Comparison of ENCODE assay signal across 23 mouse cellular contexts in the genomic region with DNA sequence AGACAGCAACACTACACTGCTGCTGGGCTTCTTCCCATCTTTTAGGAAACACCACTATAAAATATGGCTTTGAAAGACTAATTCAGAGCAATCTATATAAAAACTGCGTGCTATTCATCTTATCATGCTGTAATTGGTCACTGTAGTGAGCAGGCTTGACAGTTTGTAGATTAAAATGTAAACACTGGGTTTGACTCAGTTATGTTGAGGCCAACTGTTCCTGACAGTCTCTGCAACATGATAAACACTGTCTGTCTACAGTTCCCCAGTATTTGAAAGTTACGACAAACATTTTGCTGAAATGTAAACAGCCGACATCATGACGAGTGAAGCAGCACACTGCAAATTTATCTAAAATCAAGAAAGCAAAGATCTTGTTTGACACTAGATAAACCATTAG.
DNase-seq lines count a peak whose midpoint lies in the region; ATAC-seq and TF ChIP-seq lines count a peak whose summit lies in the region.
"Had no signal": no experiment of that assay in that cellular context is flagged by ENCODE, and none has a peak within 500 bp of the region (broad histone marks: within the 10 kb centered on the region; RNA-seq: fewer than 3 reads in every experiment).

No protein-coding gene starts in this region.

- no peak overlapping the region for H3K4me2 ChIP-seq in embryonic facial prominence, embryonic 11.5 days (ENCODE audit: low read depth, low read length)
- no peak overlapping the region for H3K4me2 ChIP-seq in forebrain, postnatal 0 days (ENCODE audit: low read depth)
- H3K4me2 ChIP-seq in lung, embryonic 16.5 days (ENCODE audit: low read depth, low read length), result no peak overlapping the region
- no peak overlapping the region for H3K4me2 ChIP-seq in intestine, embryonic 16.5 days (ENCODE audit: low read depth, low read length)
- no peak overlapping the region for H3K4me2 ChIP-seq in kidney, embryonic 16.5 days (replicated peaks; ENCODE audit: low read depth, low read length)
- H3K4me2 ChIP-seq: embryonic facial prominence, embryonic 15.5 days; heart, embryonic 12.5 days; hindbrain, embryonic 14.5 days had no signal

- no peaks in the 10 kb centered on the region for H3K27me3 ChIP-seq in embryonic facial prominence, embryonic 11.5 days (ENCODE audit: control insufficient read depth, insufficient read depth, low read length)
- H3K27me3 ChIP-seq in embryonic facial prominence, embryonic 10.5 days (replicated peaks; ENCODE audit: low read depth, poor library complexity, severe bottlenecking), result no peaks in the 10 kb centered on the region
- no peaks in the 10 kb centered on the region for H3K27me3 ChIP-seq in forebrain, postnatal 0 days (ENCODE audit: insufficient read depth, low read length)
- H3K27me3 ChIP-seq in forebrain, embryonic 10.5 days (ENCODE audit: poor library complexity, severe bottlenecking), result no peaks in the 10 kb centered on the region
- H3K27me3 ChIP-seq in lung, embryonic 16.5 days (ENCODE audit: control insufficient read depth, insufficient read depth, low read depth, low read length), result no peaks in the 10 kb centered on the region
- no peaks in the 10 kb centered on the region for H3K27me3 ChIP-seq in intestine, embryonic 16.5 days (replicated peaks; ENCODE audit: control insufficient read depth, insufficient read depth, low read length)
- no peaks in the 10 kb centered on the region for H3K27me3 ChIP-seq in kidney, embryonic 16.5 days (ENCODE audit: insufficient read depth, low read length)
- H3K27me3 ChIP-seq: embryonic facial prominence, embryonic 15.5 days; heart, embryonic 12.5 days had no signal

- no peak overlapping the region for H3K9ac ChIP-seq in embryonic facial prominence, embryonic 11.5 days (replicated peaks; ENCODE audit: low read length)
- no peak overlapping the region for H3K9ac ChIP-seq in forebrain, postnatal 0 days
- H3K9ac ChIP-seq in lung, embryonic 16.5 days (ENCODE audit: low read length), result no peak overlapping the region
- no peak overlapping the region for H3K9ac ChIP-seq in intestine, embryonic 16.5 days (ENCODE audit: low read depth, low read length)
- no peak overlapping the region for H3K9ac ChIP-seq in kidney, embryonic 16.5 days (replicated peaks; ENCODE audit: low read length)
- H3K9ac ChIP-seq: embryonic facial prominence, embryonic 15.5 days; heart, embryonic 12.5 days; hindbrain, embryonic 14.5 days had no signal

- no peak overlapping the region for H3K4me3 ChIP-seq in embryonic facial prominence, embryonic 11.5 days (ENCODE audit: low read depth, low read length)
- no peak overlapping the region for H3K4me3 ChIP-seq in embryonic facial prominence, embryonic 10.5 days
- H3K4me3 ChIP-seq in forebrain, postnatal 0 days (ENCODE audit: low read depth, low read length), result no peak overlapping the region
- H3K4me3 ChIP-seq in forebrain, embryonic 10.5 days, result no peak overlapping the region
- H3K4me3 ChIP-seq in lung, embryonic 16.5 days (ENCODE audit: low read length), result no peak overlapping the region
- H3K4me3 ChIP-seq in intestine, embryonic 16.5 days (ENCODE audit: low read length), result no peak overlapping the region
- no peak overlapping the region for H3K4me3 ChIP-seq in kidney, embryonic 16.5 days (ENCODE audit: low read length)
- H3K4me3 ChIP-seq: embryonic facial prominence, embryonic 15.5 days; erythroblast, embryonic 14.5 days; gastrocnemius, adult 2 months; heart, embryonic 12.5 days; hindbrain, embryonic 10.5 days had no signal

- H3K36me3 ChIP-seq in embryonic facial prominence, embryonic 11.5 days (replicated peaks; ENCODE audit: control insufficient read depth, insufficient read depth, low read depth, low read length), result no peaks in the 10 kb centered on the region
- no peaks in the 10 kb centered on the region for H3K36me3 ChIP-seq in embryonic facial prominence, embryonic 10.5 days (replicated peaks)
- H3K36me3 ChIP-seq in forebrain, postnatal 0 days (ENCODE audit: insufficient read depth), result no peaks in the 10 kb centered on the region
- H3K36me3 ChIP-seq in forebrain, embryonic 10.5 days (replicated peaks), result no peaks in the 10 kb centered on the region
- H3K36me3 ChIP-seq in lung, embryonic 16.5 days (ENCODE audit: control insufficient read depth, insufficient read depth, low read length), result no peaks in the 10 kb centered on the region
- H3K36me3 ChIP-seq in intestine, embryonic 16.5 days (ENCODE audit: control insufficient read depth, insufficient read depth, low read length), result no peaks in the 10 kb centered on the region
- no peaks in the 10 kb centered on the region for H3K36me3 ChIP-seq in kidney, embryonic 16.5 days (ENCODE audit: insufficient read depth, low read length)
- H3K36me3 ChIP-seq: embryonic facial prominence, embryonic 15.5 days; G1E; heart, embryonic 12.5 days; hindbrain, embryonic 10.5 days had no signal

- H3K27ac ChIP-seq in embryonic facial prominence, embryonic 11.5 days (replicated peaks; ENCODE audit: low read depth, low read length), result no peak overlapping the region
- H3K27ac ChIP-seq in embryonic facial prominence, embryonic 10.5 days (replicated peaks), result no peak overlapping the region
- no peak overlapping the region for H3K27ac ChIP-seq in forebrain, postnatal 0 days (ENCODE audit: low read depth, low read length)
- H3K27ac ChIP-seq in forebrain, embryonic 10.5 days, result no peak overlapping the region
- H3K27ac ChIP-seq in lung, embryonic 16.5 days (ENCODE audit: low read length), result no peak overlapping the region
- H3K27ac ChIP-seq in intestine, embryonic 16.5 days (ENCODE audit: low read length), result no peak overlapping the region
- no peak overlapping the region for H3K27ac ChIP-seq in kidney, embryonic 16.5 days (ENCODE audit: low read length)
- H3K27ac ChIP-seq: embryonic facial prominence, embryonic 15.5 days; gastrocnemius, adult 2 months; hindbrain, embryonic 10.5 days; hindbrain, embryonic 14.5 days had no signal

- ATAC-seq in embryonic facial prominence, embryonic 11.5 days (replicated peaks; ENCODE audit: insufficient number of reproducible peaks, low FRiP score, low TSS enrichment, low read depth), result no peak
- peak; percentile 62 for ATAC-seq in forebrain, postnatal 0 days
- peak; percentile 86 for ATAC-seq in lung, embryonic 16.5 days (ENCODE audit: low read depth)
- peak; percentile 38 for ATAC-seq in intestine, embryonic 16.5 days
- no peak for ATAC-seq in kidney, embryonic 16.5 days (ENCODE audit: low FRiP score, low TSS enrichment)
- ATAC-seq: CD4-positive, CD25-positive, alpha-beta regulatory T cell, adult 4 months had no signal

- no peak for TF ChIP-seq CTCF in forebrain, postnatal 0 days (IDR thresholded peaks at IDR 0.05; ENCODE audit: low read depth)

- no peaks in the 10 kb centered on the region for H3K4me1 ChIP-seq in embryonic facial prominence, embryonic 11.5 days (ENCODE audit: control insufficient read depth, insufficient read depth, low read length)
- H3K4me1 ChIP-seq in embryonic facial prominence, embryonic 10.5 days, result no peaks in the 10 kb centered on the region
- no peaks in the 10 kb centered on the region for H3K4me1 ChIP-seq in forebrain, postnatal 0 days (ENCODE audit: insufficient read depth)
- no peaks in the 10 kb centered on the region for H3K4me1 ChIP-seq in forebrain, embryonic 10.5 days
- 0 out of 2 replicates have a peak, but pooled peaks cover 2% of the 10 kb centered on the region for H3K4me1 ChIP-seq in lung, embryonic 16.5 days (replicated peaks; ENCODE audit: control insufficient read depth, insufficient read depth, low read length)
- H3K4me1 ChIP-seq in intestine, embryonic 16.5 days (ENCODE audit: control insufficient read depth, insufficient read depth, low read length), result no peaks in the 10 kb centered on the region
- H3K4me1 ChIP-seq in kidney, embryonic 16.5 days (ENCODE audit: insufficient read depth, low read length), result no peaks in the 10 kb centered on the region
- H3K4me1 ChIP-seq: embryonic facial prominence, embryonic 15.5 days; heart, embryonic 12.5 days; hindbrain, embryonic 10.5 days had no signal

- no peaks in the 10 kb centered on the region for H3K9me3 ChIP-seq in embryonic facial prominence, embryonic 11.5 days (replicated peaks; ENCODE audit: control insufficient read depth, low read length)
- no peaks in the 10 kb centered on the region for H3K9me3 ChIP-seq in embryonic facial prominence, embryonic 10.5 days
- no peaks in the 10 kb centered on the region for H3K9me3 ChIP-seq in forebrain, postnatal 0 days (ENCODE audit: low read length)
- no peaks in the 10 kb centered on the region for H3K9me3 ChIP-seq in forebrain, embryonic 10.5 days
- H3K9me3 ChIP-seq in lung, embryonic 16.5 days (ENCODE audit: control insufficient read depth, low read length), result no peaks in the 10 kb centered on the region
- H3K9me3 ChIP-seq in intestine, embryonic 16.5 days (ENCODE audit: control insufficient read depth, low read length), result no peaks in the 10 kb centered on the region
- no peaks in the 10 kb centered on the region for H3K9me3 ChIP-seq in kidney, embryonic 16.5 days (ENCODE audit: low read length)
- H3K9me3 ChIP-seq: embryonic facial prominence, embryonic 15.5 days; G1E; heart, embryonic 12.5 days; hindbrain, embryonic 10.5 days had no signal

- 82% methylated on average over 4 of the region's 4 CpGs for WGBS in embryonic facial prominence, embryonic 11.5 days
- WGBS in embryonic facial prominence, embryonic 10.5 days, result 84% methylated on average over 4 of the region's 4 CpGs
- 58% methylated on average over 4 of the region's 4 CpGs for WGBS in forebrain, postnatal 0 days
- 91% methylated on average over 4 of the region's 4 CpGs for WGBS in forebrain, embryonic 10.5 days
- 24% methylated on average over 4 of the region's 4 CpGs for WGBS in lung, embryonic 16.5 days
- 35% methylated on average over 4 of the region's 4 CpGs for WGBS in intestine, embryonic 16.5 days
- 63% methylated on average over 4 of the region's 4 CpGs for WGBS in kidney, embryonic 16.5 days

- DNase-seq in embryonic facial prominence, embryonic 11.5 days (ENCODE audit: low spot score), result peak; percentile 15
- DNase-seq in embryonic facial prominence, embryonic 10.5 days (ENCODE audit: low spot score), result no peak
- peak; percentile 14 for DNase-seq in forebrain, postnatal 0 days
- DNase-seq in forebrain, embryonic 10.5 days (ENCODE audit: extremely low spot score, low spot score), result no peak
- DNase-seq in lung, postnatal 25 days (ENCODE audit: low spot score), result no peak
- DNase-seq: adrenal gland, postnatal 10 days; B cell, adult 2 months; cerebellum, adult 18-20 months; cerebellum, adult 9-11 months; cerebellum, postnatal 36 days; gastrocnemius, adult 2 months; heart, adult 18-20 months; kidney, adult 18-20 months had no signal

Comparison
In these comparisons a context has a peak if more than half of its experiments do, and no peak if none do; other contexts are left out.
1. DNase-seq: peak in embryonic facial prominence, embryonic 11.5 days (single experiment) and forebrain, postnatal 0 days (single experiment); none in embryonic facial prominence, embryonic 10.5 days (single experiment), forebrain, embryonic 10.5 days (single experiment) and lung, postnatal 25 days (single experiment).
2. ATAC-seq: peak in forebrain, postnatal 0 days (single experiment), lung, embryonic 16.5 days (single experiment) and intestine, embryonic 16.5 days (single experiment); none in embryonic facial prominence, embryonic 11.5 days (single experiment) and kidney, embryonic 16.5 days (single experiment).